Mouse (Mus musculus): ENCODE results near the gene Carns1. TPM values are rescaled to one million over a fixed set of nuclear protein-coding genes. Genes with fewer than 3 reads are reported as not detected.

Gene Carns1
- polyA plus RNA-seq, 1 experiment from 2014 or later, result 2.6 TPM

- Histone ChIP-seq H3K27ac (ENCODE audit: low read length) (peak overlapping the region; percentile 69), H3K27me3 (replicated peaks; ENCODE audit: insufficient read depth, low read length) (no peaks in the 10 kb centered on the region), H3K4me1 (ENCODE audit: insufficient read depth, low read depth, low read length) (no peaks in the 10 kb centered on the region; the same call in 1 of the 2 replicates), H3K9ac (replicated peaks; ENCODE audit: low read depth) (no peak overlapping the region), H3K4me2 (replicated peaks; ENCODE audit: low read depth, low read length) (no peak overlapping the region), H3K4me3 (ENCODE audit: low read depth, low read length) (no peak overlapping the region), H3K9me3 (ENCODE audit: low read length) (no peaks in the 10 kb centered on the region), H3K36me3 (ENCODE audit: insufficient read depth, low read length) (no peaks in the 10 kb centered on the region)
- peak; percentile 38 for ATAC-seq
- WGBS, result 51% methylated on average over 13 of the region's 13 CpGs
- TF ChIP-seq CTCF (IDR thresholded peaks at IDR 0.05) (no peak), EP300 (IDR thresholded peaks at IDR 0.05) (peak; percentile 49)
- peak; percentile 51 for DNase-seq (ENCODE audit: low spot score)
Measured at GRCm38 (mm10) chr19:4203604-4204326, 28.5 kb upstream of the Carns1 start.

DNA sequence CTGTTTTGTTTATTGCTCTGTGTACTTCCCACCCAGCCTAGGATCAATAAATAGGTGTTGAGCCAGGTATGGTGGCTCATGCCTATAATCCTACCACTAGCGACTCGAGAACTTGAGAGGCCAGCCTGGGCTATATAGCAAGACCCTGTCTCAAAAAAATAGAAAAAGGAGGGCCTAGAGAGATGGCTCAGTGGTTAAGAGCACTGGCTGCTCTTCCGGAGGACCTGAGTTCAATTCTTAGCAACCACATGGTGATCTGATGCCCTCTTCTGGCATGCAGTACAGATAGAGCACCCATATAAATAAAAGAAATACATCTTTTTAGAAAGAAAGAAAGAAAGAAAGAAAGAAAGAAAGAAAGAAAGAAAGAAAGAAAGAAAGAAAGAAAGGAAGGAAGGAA lies 27.9 kb upstream of the Carns1 start:
- H3K9ac ChIP-seq (replicated peaks; ENCODE audit: low read depth), result no peak overlapping the region

GRCm38 (mm10) chr19:4202149-4202548 lies 26.9 kb upstream of the Carns1 start:
- no peak for TF ChIP-seq EP300 (IDR thresholded peaks at IDR 0.05)
- TF ChIP-seq CTCF (IDR thresholded peaks at IDR 0.05), result no peak
- WGBS, result 25% methylated on average over 7 of the region's 7 CpGs
- H3K27ac ChIP-seq (ENCODE audit: low read length), result peak overlapping the region; percentile 22; the same call in 1 of the 2 replicates
- no peaks in the 10 kb centered on the region for H3K27me3 ChIP-seq (replicated peaks; ENCODE audit: insufficient read depth, low read length)
- peak overlapping the region; percentile 37; the same call in 1 of the 2 replicates for H3K9ac ChIP-seq (replicated peaks; ENCODE audit: low read depth)
- peak overlapping the region; percentile 52 for H3K4me3 ChIP-seq (ENCODE audit: low read depth, low read length)
- DNase-seq (ENCODE audit: low spot score) (no peak), ATAC-seq (no peak)
- H3K4me2 ChIP-seq (replicated peaks; ENCODE audit: low read depth, low read length), result peak overlapping the region; percentile 93
- H3K4me1 ChIP-seq (ENCODE audit: insufficient read depth, low read depth, low read length), result no peaks in the 10 kb centered on the region; the same call in 1 of the 2 replicates
- H3K36me3 ChIP-seq (ENCODE audit: insufficient read depth, low read length), result no peaks in the 10 kb centered on the region; the same call in 1 of the 2 replicates
- no peaks in the 10 kb centered on the region for H3K9me3 ChIP-seq (ENCODE audit: low read length)

More for the DNA sequence above, 27.9 kb upstream of the Carns1 start:
- DNase-seq (ENCODE audit: low spot score) (no peak), ATAC-seq (no peak)
- Histone ChIP-seq H3K9me3 (ENCODE audit: low read length) (no peaks in the 10 kb centered on the region), H3K36me3 (ENCODE audit: insufficient read depth, low read length) (no peaks in the 10 kb centered on the region), H3K4me1 (ENCODE audit: insufficient read depth, low read depth, low read length) (no peaks in the 10 kb centered on the region; the same call in 1 of the 2 replicates), H3K4me3 (ENCODE audit: low read depth, low read length) (no peak overlapping the region), H3K4me2 (replicated peaks; ENCODE audit: low read depth, low read length) (no peak overlapping the region), H3K27ac (ENCODE audit: low read length) (0 out of 2 replicates have a peak overlapping the region, but pooled peaks have one; percentile 22), H3K27me3 (replicated peaks; ENCODE audit: insufficient read depth, low read length) (no peaks in the 10 kb centered on the region)
- TF ChIP-seq CTCF (IDR thresholded peaks at IDR 0.05) (peak; percentile 28; the same call in 1 of the 2 replicates), EP300 (IDR thresholded peaks at IDR 0.05) (no peak)
- WGBS, result 57% methylated on average over 3 of the region's 3 CpGs

DNA sequence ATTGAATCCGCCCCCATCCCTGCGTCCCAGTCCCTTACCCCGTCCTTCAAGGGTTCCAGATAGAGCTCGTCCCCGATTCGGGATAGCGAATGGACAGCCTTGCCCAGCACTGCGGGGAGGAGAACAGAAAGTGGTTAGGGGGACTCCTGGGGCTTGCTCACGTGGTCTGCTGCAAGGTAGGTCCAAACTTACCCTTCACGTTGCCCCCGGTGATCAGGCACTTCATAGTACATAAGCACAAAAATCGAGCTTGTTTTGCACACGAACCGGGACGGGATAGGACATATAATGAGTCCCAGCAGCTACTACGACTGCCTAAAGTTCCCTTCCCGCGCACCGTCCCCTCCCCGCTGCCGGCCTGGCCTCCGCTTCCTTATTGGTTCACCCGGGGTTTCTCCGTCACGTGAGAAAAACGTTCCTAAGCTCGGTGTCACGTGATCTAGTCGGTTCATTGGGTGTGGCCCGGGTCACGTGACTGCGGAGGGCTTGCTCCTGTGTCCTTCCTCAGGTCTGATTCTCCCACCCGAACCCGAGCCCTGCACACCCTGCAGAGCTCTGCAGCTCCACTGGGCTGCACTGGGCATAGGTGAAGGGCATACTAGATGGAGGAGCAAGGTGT lies 26.1 kb upstream of the Carns1 start, which contains the start of gene Rad9a:
TSS of gene Rad9a (minus strand) at position 372 of the 619 bp plus-strand sequence.
- peak; percentile 89 for ATAC-seq
- peak within 1 kb of the TSS; percentile 93 for H3K4me2 ChIP-seq (replicated peaks; ENCODE audit: low read depth, low read length)
- no peaks in the 10 kb centered on the region for H3K27me3 ChIP-seq (replicated peaks; ENCODE audit: insufficient read depth, low read length)
- H3K9me3 ChIP-seq (ENCODE audit: low read length), result no peaks in the 10 kb centered on the region
- WGBS, result under 1% methylated on average over 34 of the region's 34 CpGs
- peak within 1 kb of the TSS; percentile 55 for H3K27ac ChIP-seq (ENCODE audit: low read length)
- DNase-seq (ENCODE audit: low spot score), result peak; percentile 100
- no peaks in the 10 kb centered on the region; the same call in 1 of the 2 replicates for H3K36me3 ChIP-seq (ENCODE audit: insufficient read depth, low read length)
- H3K4me1 ChIP-seq (ENCODE audit: insufficient read depth, low read depth, low read length), result no peaks in the 10 kb centered on the region; the same call in 1 of the 2 replicates
- peak within 1 kb of the TSS; percentile 61 for H3K9ac ChIP-seq (replicated peaks; ENCODE audit: low read depth)
- peak within 1 kb of the TSS; percentile 52 for H3K4me3 ChIP-seq (ENCODE audit: low read depth, low read length)
- peak; percentile 67; the same call in 1 of the 2 replicates for TF ChIP-seq EP300 (IDR thresholded peaks at IDR 0.05)
- no peak for TF ChIP-seq CTCF (IDR thresholded peaks at IDR 0.05)

DNA sequence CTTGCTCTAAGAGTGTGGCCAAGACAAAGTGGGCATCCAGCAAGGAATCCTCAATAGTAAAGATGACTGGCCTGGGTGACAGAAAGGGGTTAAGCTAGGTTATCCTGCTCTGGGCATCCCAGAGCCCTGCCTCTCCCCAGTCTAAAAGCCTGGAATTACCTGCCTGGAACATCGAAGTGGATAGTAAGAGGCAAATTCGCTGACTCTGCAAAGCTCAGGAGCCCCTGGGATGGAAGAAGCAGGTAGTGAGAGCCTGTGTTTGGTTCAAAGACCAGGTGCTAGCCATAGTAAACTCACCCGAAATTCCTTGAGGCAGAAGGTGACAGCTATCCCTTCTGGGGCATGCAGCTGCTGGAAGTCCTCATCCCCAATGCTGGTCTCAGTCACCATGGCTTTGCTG lies 21.9 kb upstream of the Carns1 start:
- ATAC-seq, result no peak
- TF ChIP-seq CTCF (IDR thresholded peaks at IDR 0.05) (no peak), EP300 (IDR thresholded peaks at IDR 0.05) (no peak)
- H3K27ac ChIP-seq (ENCODE audit: low read length), result no peak overlapping the region
- no peak overlapping the region for H3K4me3 ChIP-seq (ENCODE audit: low read depth, low read length)
- H3K4me2 ChIP-seq (replicated peaks; ENCODE audit: low read depth, low read length), result no peak overlapping the region
- H3K27me3 ChIP-seq (replicated peaks; ENCODE audit: insufficient read depth, low read length), result no peaks in the 10 kb centered on the region
- no peak overlapping the region for H3K9ac ChIP-seq (replicated peaks; ENCODE audit: low read depth)
- WGBS, result 60% methylated on average over 3 of the region's 3 CpGs
- peaks cover 24% of the 10 kb centered on the region; the same call in 1 of the 2 replicates for H3K36me3 ChIP-seq (ENCODE audit: insufficient read depth, low read length)
- no peaks in the 10 kb centered on the region for H3K9me3 ChIP-seq (ENCODE audit: low read length)
- 0 out of 2 replicates have a peak, but pooled peaks cover 2% of the 10 kb centered on the region for H3K4me1 ChIP-seq (ENCODE audit: insufficient read depth, low read depth, low read length)
- no peak for DNase-seq (ENCODE audit: low spot score)

DNA sequence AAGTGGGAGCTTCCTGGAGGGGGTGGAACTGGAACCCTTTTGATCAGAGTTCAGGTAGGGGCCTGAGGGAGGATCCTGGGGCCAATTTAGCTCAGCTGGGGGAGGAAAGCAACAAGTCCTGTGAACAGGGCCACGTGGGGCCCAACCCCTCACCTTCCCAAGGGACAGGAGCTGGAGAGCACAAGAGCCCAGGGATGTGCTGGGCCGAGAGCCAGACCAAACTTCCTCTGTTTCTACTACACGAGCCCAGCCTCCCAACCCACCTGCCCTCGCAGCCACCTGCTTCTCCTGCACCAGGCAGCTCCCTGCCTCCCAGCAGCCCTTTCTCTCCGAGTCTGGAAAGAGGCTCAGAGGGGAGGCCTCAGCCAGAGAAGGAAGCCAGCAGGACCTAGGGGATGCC lies 21.3 kb upstream of the Carns1 start:
- Histone ChIP-seq H3K9ac (replicated peaks; ENCODE audit: low read depth) (no peak overlapping the region), H3K27ac (ENCODE audit: low read length) (no peak overlapping the region), H3K27me3 (replicated peaks; ENCODE audit: insufficient read depth, low read length) (no peaks in the 10 kb centered on the region), H3K36me3 (ENCODE audit: insufficient read depth, low read length) (peaks cover 24% of the 10 kb centered on the region; the same call in 1 of the 2 replicates), H3K9me3 (ENCODE audit: low read length) (no peaks in the 10 kb centered on the region), H3K4me3 (ENCODE audit: low read depth, low read length) (no peak overlapping the region), H3K4me2 (replicated peaks; ENCODE audit: low read depth, low read length) (no peak overlapping the region), H3K4me1 (ENCODE audit: insufficient read depth, low read depth, low read length) (0 out of 2 replicates have a peak, but pooled peaks cover 2% of the 10 kb centered on the region)
- TF ChIP-seq CTCF (IDR thresholded peaks at IDR 0.05), result no peak
- no peak for TF ChIP-seq EP300 (IDR thresholded peaks at IDR 0.05)
- ATAC-seq, result no peak
- WGBS, result 24% methylated on average over 5 of the region's 5 CpGs
- DNase-seq (ENCODE audit: low spot score), result no peak
